Mouse (Mus musculus) neutrophil, adult 65 days (primary cell): Measurements from ENCODE around the gene Btbd35f23. TPM values are rescaled to one million over a fixed set of nuclear protein-coding genes. Genes with fewer than 3 reads are reported as not detected.

Experiments used
- total RNA-seq: library from RNA; stranded (reverse); gene quantifications from 2 replicates; pipeline ENCODE4 v1.2.4, GENCODE M21; 2023

Gene Btbd35f23
- total RNA-seq: not detected in 2 replicates

GRCm38 (mm10) chrX:3076575-3076974 is at the start of gene Btbd35f23:
TSS of gene Btbd35f23 (plus strand) at chrX:3076875.

Other genes starting within 250 kb of the Btbd35f23 start
- not detected in 2 replicates for gene Btbd35f24, start 119.0 kb downstream of the Btbd35f23 start, total RNA-seq